Mouse (Mus musculus) limb, embryonic 14.5 days (tissue): Measurements from ENCODE around the gene Spint2. TPM values are rescaled to one million over a fixed set of nuclear protein-coding genes. Genes with fewer than 3 reads are reported as not detected.

Experiments
- ATAC-seq: fragments of 200-750 bp; cut with Nextera tagmentation; 2 replicates; pipeline ENCODE4 v1.8.0; 2017; ENCODE audit warnings: low read depth, moderate number of reproducible peaks, moderate TSS enrichment; ENCODE audit not compliant: low FRiP score
- DNase-seq: peaks from one replicate; pipeline ENCODE4 v3.0.0-alpha.2; 2015; ENCODE audit warnings: low spot score
- H3K27ac ChIP-seq: fragments of 300-500 bp; sonication (generic); replicated peaks from 2 replicates; pipeline ENCODE4 v1.5.1; 2014; ENCODE audit warnings: low read depth, mild to moderate bottlenecking, low read length, moderate library complexity, mixed read lengths
- H3K27me3 ChIP-seq: fragments of 300-500 bp; sonication (generic); 2 replicates; pipeline ENCODE4 v1.6.1; 2014; ENCODE audit warnings: low read length, mixed read lengths; ENCODE audit not compliant: control insufficient read depth, insufficient read depth
- H3K36me3 ChIP-seq: fragments of 300-500 bp; sonication (generic); 2 replicates; pipeline ENCODE4 v1.6.1; 2014; ENCODE audit warnings: mild to moderate bottlenecking, low read length, moderate library complexity, mixed read lengths; ENCODE audit not compliant: control insufficient read depth, insufficient read depth
- H3K4me1 ChIP-seq: fragments of 300-500 bp; sonication (generic); 2 replicates; pipeline ENCODE4 v1.6.1; 2014; ENCODE audit warnings: antibody characterized with exemption, low read length, mixed read lengths; ENCODE audit not compliant: control insufficient read depth, insufficient read depth
- H3K4me2 ChIP-seq: fragments of 300-500 bp; sonication (generic); replicated peaks from 2 replicates; pipeline ENCODE4 v1.6.1; 2014; ENCODE audit warnings: low read depth, mild to moderate bottlenecking, low read length, moderate library complexity; ENCODE audit not compliant: severe bottlenecking
- H3K4me3 ChIP-seq: fragments of 300-500 bp; sonication (generic); replicated peaks from 2 replicates; pipeline ENCODE4 v1.5.1; 2014; ENCODE audit warnings: low read length
- H3K9ac ChIP-seq: fragments of 300-500 bp; sonication (generic); 2 replicates; pipeline ENCODE4 v1.6.1; 2014; ENCODE audit warnings: mild to moderate bottlenecking, low read depth, low read length, moderate library complexity; ENCODE audit not compliant: severe bottlenecking
- H3K9me3 ChIP-seq: fragments of 300-500 bp; sonication (generic); 2 replicates; pipeline ENCODE4 v1.6.1; 2016; ENCODE audit warnings: low read length; ENCODE audit not compliant: control insufficient read depth
- POLR2A ChIP-seq: fragments of 200-500 bp; IDR thresholded peaks from 2 replicates; pipeline ENCODE4 v1.8.0; 2012; ENCODE audit warnings: inconsistent platforms, mild to moderate bottlenecking, moderate library complexity, borderline replicate concordance; ENCODE audit not compliant: insufficient read depth, insufficient read length; ENCODE audit errors: extremely low read depth
- WGBS: fragments of 180-500 bp; shearing (Covaris S2); extraction: QIAGEN DNeasy Blood & Tissue Kit; methylation state at CpG from one replicate; pipeline ENCODE4 v1.1.7; 2014; 5-methylcytosine and 5-hydroxymethylcytosine counted together
- polyA plus RNA-seq, 2 experiments: library from polyadenylated mRNA; depleted of rRNA in 1 of 2; stranded (reverse) in 1 of 2; unstranded in 1 of 2; fragments of >200 nt; fragmentation: Nextera tagmentation in 1 of 2; extraction: Ambion mirVana in 1 of 2; gene quantifications; 2 replicates each; pipeline versions ENCODE4 v1.2.1 to v1.2.3; 2012 to 2014

Spint2 gene
- polyA plus RNA-seq, 2 experiments = 95.3 to 149 TPM

DNA sequence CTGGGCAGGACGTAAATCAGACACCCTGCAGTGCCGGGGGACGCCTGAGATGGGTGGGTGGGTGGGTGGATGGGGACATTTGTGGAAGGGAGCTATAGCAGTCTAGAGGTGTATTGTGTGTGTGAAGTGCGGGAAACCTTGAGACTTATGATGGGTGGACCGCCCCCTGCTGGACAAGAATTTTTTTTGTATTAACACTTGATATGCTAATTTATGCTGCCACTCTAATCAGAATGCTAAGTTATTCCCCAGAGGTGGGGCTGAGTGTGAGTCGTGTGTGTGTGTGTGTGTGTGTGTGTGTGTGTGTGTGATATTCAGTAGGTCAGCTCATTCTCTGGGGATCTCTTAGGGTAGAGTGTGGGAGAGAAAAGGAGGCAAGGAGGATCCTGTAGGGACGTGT, 24.9 kb upstream of the Spint2 start:
- no peak for TF ChIP-seq POLR2A
- Histone ChIP-seq H3K4me1 (peaks cover 43% of the 10 kb centered on the region), H3K4me3 (no peak overlapping the region), H3K9ac (no peak overlapping the region), H3K9me3 (no peaks in the 10 kb centered on the region), H3K4me2 (no peak overlapping the region), H3K27ac (no peak overlapping the region), H3K27me3 (peaks cover 7% of the 10 kb centered on the region; the same call in 1 of the 2 replicates), H3K36me3 (peaks cover 3% of the 10 kb centered on the region; the same call in 1 of the 2 replicates)
- WGBS = 36% methylated on average over 7 of the region's 7 CpGs
- ATAC-seq = no peak
- peak; percentile 67 for DNase-seq

GRCm38 (mm10) chr7:29306108-29306507, 24.4 kb upstream of the Spint2 start:
- H3K4me2 ChIP-seq = no peak overlapping the region
- no peak for TF ChIP-seq POLR2A
- no peaks in the 10 kb centered on the region for H3K36me3 ChIP-seq
- WGBS = 50% methylated on average over 7 of the region's 7 CpGs
- H3K4me1 ChIP-seq = peaks cover 43% of the 10 kb centered on the region
- H3K9ac ChIP-seq = no peak overlapping the region
- H3K27ac ChIP-seq = no peak overlapping the region
- DNase-seq = no peak
- no peak for ATAC-seq
- no peak overlapping the region for H3K4me3 ChIP-seq
- H3K27me3 ChIP-seq = peaks cover 7% of the 10 kb centered on the region; the same call in 1 of the 2 replicates
- no peaks in the 10 kb centered on the region for H3K9me3 ChIP-seq

DNA sequence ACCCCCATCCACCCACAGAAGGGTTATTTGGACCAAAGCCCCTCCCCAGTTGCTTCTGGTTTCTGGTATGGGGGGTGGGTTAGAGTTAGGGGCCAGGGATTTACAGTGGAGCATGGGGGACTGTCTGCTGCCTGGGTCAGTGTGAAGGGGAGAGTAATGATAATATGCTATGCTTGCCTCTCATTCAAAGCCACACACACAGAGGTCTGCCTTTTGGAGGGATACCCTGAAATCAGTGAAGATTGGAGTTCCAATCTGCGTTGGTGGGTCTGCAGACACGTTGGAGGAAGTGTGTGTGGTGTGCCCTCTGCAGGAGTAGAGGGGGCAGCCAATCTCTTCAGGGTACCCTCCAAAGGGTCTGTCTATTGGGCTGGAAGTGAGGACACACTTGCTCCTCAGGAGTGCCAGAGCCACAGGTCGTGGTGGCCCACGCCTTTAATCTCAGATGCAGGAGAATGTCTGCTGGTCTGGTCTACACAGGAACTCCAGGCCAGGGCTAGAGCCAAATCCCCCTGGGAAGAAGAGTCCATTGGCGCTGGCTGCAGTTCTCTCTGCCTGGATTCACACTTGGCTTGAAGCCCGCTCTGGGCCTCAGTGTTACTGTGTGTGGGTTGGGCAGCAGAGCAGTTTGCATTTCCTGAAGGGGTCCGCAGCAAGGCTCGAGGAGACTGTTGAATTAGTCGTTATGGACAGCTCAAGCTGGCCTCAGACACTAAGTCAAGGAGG, 23.7 kb upstream of the Spint2 start:
- WGBS = 32% methylated on average over 9 of the region's 9 CpGs
- Histone ChIP-seq H3K4me3 (peak overlapping the region; percentile 53), H3K27ac (no peak overlapping the region), H3K4me1 (peaks cover 43% of the 10 kb centered on the region), H3K4me2 (peak overlapping the region; percentile 100), H3K36me3 (no peaks in the 10 kb centered on the region), H3K27me3 (peaks cover 7% of the 10 kb centered on the region; the same call in 1 of the 2 replicates), H3K9me3 (no peaks in the 10 kb centered on the region), H3K9ac (peak overlapping the region; percentile 52)
- ATAC-seq (no peak), DNase-seq (no peak)
- no peak for TF ChIP-seq POLR2A

GRCm38 (mm10) chr7:29304463-29305262, 23.0 kb upstream of the Spint2 start:
- no peak for DNase-seq
- Histone ChIP-seq H3K9me3 (no peaks in the 10 kb centered on the region), H3K4me1 (peaks cover 39% of the 10 kb centered on the region), H3K27me3 (peaks cover 7% of the 10 kb centered on the region; the same call in 1 of the 2 replicates), H3K36me3 (no peaks in the 10 kb centered on the region), H3K4me2 (peak overlapping the region; percentile 100), H3K27ac (no peak overlapping the region), H3K9ac (peak overlapping the region; percentile 52), H3K4me3 (peak overlapping the region; percentile 53)
- WGBS = 1% methylated on average over 34 of the region's 48 CpGs
- TF ChIP-seq POLR2A = no peak
- no peak for ATAC-seq

DNA sequence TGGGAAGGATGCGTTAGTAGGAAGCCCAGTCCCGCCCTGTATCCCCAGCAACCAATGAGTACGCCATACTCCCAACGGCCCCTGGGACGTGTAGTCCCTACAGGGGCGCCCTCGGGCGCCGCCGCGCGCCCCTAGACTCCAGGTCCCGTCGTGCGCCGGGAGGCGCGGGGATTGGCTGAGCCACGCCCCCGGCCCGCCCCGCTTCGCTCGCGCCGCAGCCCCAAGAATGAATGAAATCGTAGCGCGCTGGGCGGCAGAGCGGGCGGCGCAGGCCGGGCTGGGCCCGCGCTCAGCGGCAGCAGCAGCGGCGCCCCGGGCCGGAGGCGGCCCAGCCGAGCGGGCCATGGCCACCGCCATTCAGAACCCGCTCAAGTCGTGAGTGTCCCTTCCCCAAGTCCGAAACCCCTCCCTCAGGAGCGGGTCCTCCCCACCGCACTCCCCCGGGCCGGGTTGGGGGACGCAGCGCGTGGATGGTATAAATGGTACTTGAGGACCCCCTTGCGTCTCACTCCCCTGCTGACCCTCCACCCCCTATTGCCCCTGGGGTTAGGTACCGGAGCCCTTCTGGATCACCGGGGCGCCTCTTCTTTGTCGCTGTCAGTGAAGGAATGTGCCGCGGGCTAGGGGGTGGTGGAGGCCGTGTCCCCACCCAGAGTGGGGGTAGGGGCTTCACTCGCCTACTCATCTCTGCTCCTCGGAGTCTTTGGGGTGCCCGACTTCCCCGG, 22.2 kb upstream of the Spint2 start, which contains the start of gene Dpf1:
Gene Dpf1, plus strand, starts transcription at position 214 of the 725 bp plus-strand sequence.
- Histone ChIP-seq H3K27me3 (peaks cover 7% of the 10 kb centered on the region; the same call in 1 of the 2 replicates), H3K9ac (peak within 1 kb of the TSS; percentile 52), H3K27ac (no peak within 1 kb of the TSS), H3K36me3 (no peaks in the 10 kb centered on the region), H3K9me3 (no peaks in the 10 kb centered on the region), H3K4me1 (peaks cover 33% of the 10 kb centered on the region), H3K4me2 (peak within 1 kb of the TSS; percentile 100), H3K4me3 (peak within 1 kb of the TSS; percentile 53)
- TF ChIP-seq POLR2A = no peak
- ATAC-seq (peak; percentile 74), DNase-seq (peak; percentile 86)
- WGBS = under 1% methylated on average over 58 of the region's 67 CpGs
